Mouse (Mus musculus): Measurements from ENCODE around the gene Sgf29. TPM values are rescaled to one million over a fixed set of nuclear protein-coding genes. Genes with fewer than 3 reads are reported as not detected.

Gene Sgf29
- polyA plus RNA-seq (2014; fragmentation: Nextera tagmentation; extraction: Ambion mirVana): 53.6 and 72.3 TPM in 2 replicates

- 1% methylated on average over 57 of the region's 57 CpGs for WGBS
- peak within 1 kb of the TSS; percentile 62 for H3K4me2 ChIP-seq (ENCODE audit: low read depth, low read length, severe bottlenecking)
- peak; percentile 96 for ATAC-seq (replicated peaks; ENCODE audit: low FRiP score)
- no peaks in the 10 kb centered on the region for H3K27me3 ChIP-seq (ENCODE audit: control insufficient read depth, insufficient read depth, low read length)
- H3K4me1 ChIP-seq (replicated peaks; ENCODE audit: control insufficient read depth, insufficient read depth, low read length): peaks cover 3% of the 10 kb centered on the region; the same call in 1 of the 2 replicates
- peak within 1 kb of the TSS; percentile 80 for H3K27ac ChIP-seq (ENCODE audit: low read depth, low read length)
- H3K9me3 ChIP-seq (ENCODE audit: control insufficient read depth, low read length): no peaks in the 10 kb centered on the region
- peak within 1 kb of the TSS; percentile 54 for H3K4me3 ChIP-seq (ENCODE audit: low read depth, low read length)
- peak within 1 kb of the TSS; percentile 79 for H3K9ac ChIP-seq (ENCODE audit: low read length)
- DNase-seq (ENCODE audit: low spot score): peak; percentile 95
- no peaks in the 10 kb centered on the region for H3K36me3 ChIP-seq (ENCODE audit: control insufficient read depth, insufficient read depth, low read length)
Observed at GRCm38 (mm10) chr7:126649231-126650051, at the start of gene Sgf29. TSS of gene Sgf29 (plus strand) at chr7:126649309.

- no peak overlapping the region for H3K4me3 ChIP-seq (ENCODE audit: low read depth, low read length)
- no peak for DNase-seq (ENCODE audit: low spot score)
- no peak overlapping the region for H3K4me2 ChIP-seq (ENCODE audit: low read depth, low read length, severe bottlenecking)
- no peak overlapping the region for H3K27ac ChIP-seq (ENCODE audit: low read depth, low read length)
- H3K9me3 ChIP-seq (ENCODE audit: control insufficient read depth, low read length): no peaks in the 10 kb centered on the region
- H3K4me1 ChIP-seq (replicated peaks; ENCODE audit: control insufficient read depth, insufficient read depth, low read length): no peaks in the 10 kb centered on the region
- H3K9ac ChIP-seq (ENCODE audit: low read length): no peak overlapping the region
- ATAC-seq (replicated peaks; ENCODE audit: low FRiP score): no peak
- H3K36me3 ChIP-seq (ENCODE audit: control insufficient read depth, insufficient read depth, low read length): no peaks in the 10 kb centered on the region
- H3K27me3 ChIP-seq (ENCODE audit: control insufficient read depth, insufficient read depth, low read length): no peaks in the 10 kb centered on the region
- 47% methylated on average over 5 of the region's 5 CpGs for WGBS
Observed at GRCm38 (mm10) chr7:126601896-126602295, 47.2 kb upstream of the Sgf29 start.

GRCm38 (mm10) chr7:126602650-126603049, 46.5 kb upstream of the Sgf29 start:
- no peaks in the 10 kb centered on the region for H3K9me3 ChIP-seq (ENCODE audit: control insufficient read depth, low read length)
- no peaks in the 10 kb centered on the region for H3K4me1 ChIP-seq (replicated peaks; ENCODE audit: control insufficient read depth, insufficient read depth, low read length)
- 85% methylated on average over 3 of the region's 3 CpGs for WGBS
- no peak overlapping the region for H3K9ac ChIP-seq (ENCODE audit: low read length)
- no peak for ATAC-seq (replicated peaks; ENCODE audit: low FRiP score)
- H3K27ac ChIP-seq (ENCODE audit: low read depth, low read length): no peak overlapping the region
- no peaks in the 10 kb centered on the region for H3K36me3 ChIP-seq (ENCODE audit: control insufficient read depth, insufficient read depth, low read length)
- no peaks in the 10 kb centered on the region for H3K27me3 ChIP-seq (ENCODE audit: control insufficient read depth, insufficient read depth, low read length)
- no peak overlapping the region for H3K4me2 ChIP-seq (ENCODE audit: low read depth, low read length, severe bottlenecking)
- DNase-seq (ENCODE audit: low spot score): no peak
- no peak overlapping the region for H3K4me3 ChIP-seq (ENCODE audit: low read depth, low read length)

GRCm38 (mm10) chr7:126606611-126607010, 42.5 kb upstream of the Sgf29 start:
- ATAC-seq (replicated peaks; ENCODE audit: low FRiP score): no peak
- no peaks in the 10 kb centered on the region for H3K27me3 ChIP-seq (ENCODE audit: control insufficient read depth, insufficient read depth, low read length)

GRCm38 (mm10) chr7:126607064-126607463, 42.0 kb upstream of the Sgf29 start:
- Histone ChIP-seq H3K4me1 (replicated peaks; ENCODE audit: control insufficient read depth, insufficient read depth, low read length) (no peaks in the 10 kb centered on the region), H3K27ac (ENCODE audit: low read depth, low read length) (no peak overlapping the region), H3K4me2 (ENCODE audit: low read depth, low read length, severe bottlenecking) (no peak overlapping the region), H3K9me3 (ENCODE audit: control insufficient read depth, low read length) (no peaks in the 10 kb centered on the region), H3K36me3 (ENCODE audit: control insufficient read depth, insufficient read depth, low read length) (no peaks in the 10 kb centered on the region), H3K9ac (ENCODE audit: low read length) (no peak overlapping the region), H3K27me3 (ENCODE audit: control insufficient read depth, insufficient read depth, low read length) (no peaks in the 10 kb centered on the region), H3K4me3 (ENCODE audit: low read depth, low read length) (no peak overlapping the region)
- 84% methylated on average over 3 of the region's 3 CpGs for WGBS
- ATAC-seq (replicated peaks; ENCODE audit: low FRiP score): no peak
- DNase-seq (ENCODE audit: low spot score): no peak

More at GRCm38 (mm10) chr7:126606611-126607010, 42.5 kb upstream of the Sgf29 start:
- DNase-seq (ENCODE audit: low spot score): no peak
- Histone ChIP-seq H3K4me2 (ENCODE audit: low read depth, low read length, severe bottlenecking) (no peak overlapping the region), H3K9me3 (ENCODE audit: control insufficient read depth, low read length) (no peaks in the 10 kb centered on the region), H3K27ac (ENCODE audit: low read depth, low read length) (no peak overlapping the region), H3K4me3 (ENCODE audit: low read depth, low read length) (no peak overlapping the region), H3K4me1 (replicated peaks; ENCODE audit: control insufficient read depth, insufficient read depth, low read length) (no peaks in the 10 kb centered on the region), H3K9ac (ENCODE audit: low read length) (no peak overlapping the region), H3K36me3 (ENCODE audit: control insufficient read depth, insufficient read depth, low read length) (no peaks in the 10 kb centered on the region)
- 88% methylated on average over 5 of the region's 5 CpGs for WGBS

- no peak for DNase-seq (ENCODE audit: low spot score)
- Histone ChIP-seq H3K36me3 (ENCODE audit: control insufficient read depth, insufficient read depth, low read length) (no peaks in the 10 kb centered on the region), H3K4me1 (replicated peaks; ENCODE audit: control insufficient read depth, insufficient read depth, low read length) (no peaks in the 10 kb centered on the region), H3K27ac (ENCODE audit: low read depth, low read length) (no peak overlapping the region), H3K4me2 (ENCODE audit: low read depth, low read length, severe bottlenecking) (no peak overlapping the region), H3K9me3 (ENCODE audit: control insufficient read depth, low read length) (no peaks in the 10 kb centered on the region), H3K27me3 (ENCODE audit: control insufficient read depth, insufficient read depth, low read length) (no peaks in the 10 kb centered on the region), H3K9ac (ENCODE audit: low read length) (no peak overlapping the region), H3K4me3 (ENCODE audit: low read depth, low read length) (no peak overlapping the region)
- ATAC-seq (replicated peaks; ENCODE audit: low FRiP score): no peak
- 77% methylated on average over 5 of the region's 5 CpGs for WGBS
Observed at GRCm38 (mm10) chr7:126607796-126608195, 41.3 kb upstream of the Sgf29 start.

- ATAC-seq (replicated peaks; ENCODE audit: low FRiP score) (no peak), DNase-seq (ENCODE audit: low spot score) (no peak)
- 81% methylated on average over 3 of the region's 3 CpGs for WGBS
- Histone ChIP-seq H3K36me3 (ENCODE audit: control insufficient read depth, insufficient read depth, low read length) (no peaks in the 10 kb centered on the region), H3K4me3 (ENCODE audit: low read depth, low read length) (no peak overlapping the region), H3K9me3 (ENCODE audit: control insufficient read depth, low read length) (no peaks in the 10 kb centered on the region), H3K9ac (ENCODE audit: low read length) (no peak overlapping the region), H3K27ac (ENCODE audit: low read depth, low read length) (no peak overlapping the region), H3K4me2 (ENCODE audit: low read depth, low read length, severe bottlenecking) (no peak overlapping the region), H3K27me3 (ENCODE audit: control insufficient read depth, insufficient read depth, low read length) (no peaks in the 10 kb centered on the region), H3K4me1 (replicated peaks; ENCODE audit: control insufficient read depth, insufficient read depth, low read length) (no peaks in the 10 kb centered on the region)
Observed at GRCm38 (mm10) chr7:126612736-126613135, 36.4 kb upstream of the Sgf29 start.

- H3K4me2 ChIP-seq (ENCODE audit: low read depth, low read length, severe bottlenecking): no peak overlapping the region
- DNase-seq (ENCODE audit: low spot score): no peak
- H3K27me3 ChIP-seq (ENCODE audit: control insufficient read depth, insufficient read depth, low read length): no peaks in the 10 kb centered on the region
- H3K9ac ChIP-seq (ENCODE audit: low read length): no peak overlapping the region
- no peaks in the 10 kb centered on the region for H3K9me3 ChIP-seq (ENCODE audit: control insufficient read depth, low read length)
- no peak overlapping the region for H3K4me3 ChIP-seq (ENCODE audit: low read depth, low read length)
- WGBS: 76% methylated on average over 3 of the region's 3 CpGs
- no peak for ATAC-seq (replicated peaks; ENCODE audit: low FRiP score)
- H3K36me3 ChIP-seq (ENCODE audit: control insufficient read depth, insufficient read depth, low read length): no peaks in the 10 kb centered on the region
- no peaks in the 10 kb centered on the region for H3K4me1 ChIP-seq (replicated peaks; ENCODE audit: control insufficient read depth, insufficient read depth, low read length)
- H3K27ac ChIP-seq (ENCODE audit: low read depth, low read length): no peak overlapping the region
Observed at GRCm38 (mm10) chr7:126616707-126617106, 32.4 kb upstream of the Sgf29 start.

All from forebrain, embryonic 11.5 days (tissue).